Mouse (Mus musculus) midbrain, embryonic 11.5 days (tissue): ENCODE data around the gene Akt1. TPM values are rescaled to one million over a fixed set of nuclear protein-coding genes. Genes with fewer than 3 reads are reported as not detected.

Experiments
- ATAC-seq: fragments of 200-750 bp; cut with Nextera tagmentation; 2 replicates; pipeline ENCODE4 v1.8.0; 2017; ENCODE audit warnings: moderate TSS enrichment, moderate library complexity; ENCODE audit not compliant: low FRiP score
- DNase-seq: peaks from one replicate; pipeline ENCODE4 v3.0.0; 2015; ENCODE audit warnings: low spot score; ENCODE audit errors: missing footprints
- H3K27ac ChIP-seq: fragments of 300-500 bp; sonication (generic); 2 replicates; pipeline ENCODE4 v1.5.1; 2014; ENCODE audit warnings: low read depth, low read length
- H3K27me3 ChIP-seq: fragments of 300-500 bp; sonication (generic); 2 replicates; pipeline ENCODE4 v1.6.1; 2014; ENCODE audit warnings: mild to moderate bottlenecking, low read length, moderate library complexity, mixed read lengths; ENCODE audit not compliant: control insufficient read depth, insufficient read depth
- H3K36me3 ChIP-seq: fragments of 300-500 bp; sonication (generic); 2 replicates; pipeline ENCODE4 v1.6.1; 2014; ENCODE audit warnings: mild to moderate bottlenecking, low read length, moderate library complexity, mixed read lengths; ENCODE audit not compliant: control insufficient read depth, insufficient read depth
- H3K4me1 ChIP-seq: fragments of 300-500 bp; sonication (generic); 2 replicates; pipeline ENCODE4 v1.6.1; 2014; ENCODE audit warnings: low read length; ENCODE audit not compliant: control insufficient read depth, insufficient read depth
- H3K4me2 ChIP-seq: fragments of 300-500 bp; sonication (generic); 2 replicates; pipeline ENCODE4 v1.6.1; 2014; ENCODE audit warnings: mild to moderate bottlenecking, moderate library complexity
- H3K4me3 ChIP-seq: fragments of 300-500 bp; sonication (generic); 2 replicates; pipeline ENCODE4 v1.5.1; 2014; ENCODE audit warnings: low read depth, low read length
- H3K9ac ChIP-seq: fragments of 300-500 bp; sonication (generic); 2 replicates; pipeline ENCODE4 v1.6.1; 2014; ENCODE audit warnings: low read length
- H3K9me3 ChIP-seq: fragments of 300-500 bp; sonication (generic); 2 replicates; pipeline ENCODE4 v1.6.1; 2016; ENCODE audit warnings: low read length; ENCODE audit not compliant: control insufficient read depth
- WGBS: fragments of 180-500 bp; shearing (Covaris S2); extraction: QIAGEN DNeasy Blood & Tissue Kit; methylation state at CpG from one replicate; pipeline ENCODE4 v1.1.7; 2014; 5-methylcytosine and 5-hydroxymethylcytosine counted together
- polyA plus RNA-seq: library from polyadenylated mRNA; unstranded; fragments of >200 nt; fragmentation: Nextera tagmentation; extraction: Ambion mirVana; gene quantifications from 2 replicates; pipeline ENCODE4 v1.2.1, GENCODE M21; 2014

The Akt1 gene
- polyA plus RNA-seq, 1 experiment from 2014 or later = 82.6 TPM

DNA sequence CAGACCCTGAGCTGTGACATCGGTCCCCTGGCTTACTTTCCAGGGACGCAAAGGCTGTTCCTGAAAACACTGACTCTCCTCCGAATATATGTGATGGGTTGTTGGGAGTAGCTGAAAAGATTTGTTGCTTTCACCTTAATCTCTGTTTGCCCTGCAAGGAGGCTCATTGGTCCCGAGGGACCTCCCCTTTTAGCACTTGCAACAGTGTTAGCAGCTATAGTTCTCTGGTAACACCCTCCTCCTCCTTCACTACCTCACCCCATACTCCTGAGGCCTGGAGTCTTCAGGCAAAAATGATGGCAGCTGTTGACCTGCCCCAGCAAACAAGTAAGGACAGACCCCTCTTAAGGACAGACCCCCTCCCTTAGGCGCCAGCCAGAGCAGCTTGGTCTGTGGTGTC lies 44.3 kb upstream of the Akt1 start:
- peaks cover 30% of the 10 kb centered on the region for H3K27me3 ChIP-seq
- H3K4me1 ChIP-seq = peaks cover 9% of the 10 kb centered on the region
- H3K4me3 ChIP-seq = no peak overlapping the region
- WGBS = 66% methylated on average over 5 of the region's 5 CpGs
- H3K9me3 ChIP-seq = no peaks in the 10 kb centered on the region
- H3K36me3 ChIP-seq = no peaks in the 10 kb centered on the region
- ATAC-seq (no peak), DNase-seq (no peak)
- no peak overlapping the region for H3K27ac ChIP-seq
- H3K9ac ChIP-seq = no peak overlapping the region
- H3K4me2 ChIP-seq = no peak overlapping the region

DNA sequence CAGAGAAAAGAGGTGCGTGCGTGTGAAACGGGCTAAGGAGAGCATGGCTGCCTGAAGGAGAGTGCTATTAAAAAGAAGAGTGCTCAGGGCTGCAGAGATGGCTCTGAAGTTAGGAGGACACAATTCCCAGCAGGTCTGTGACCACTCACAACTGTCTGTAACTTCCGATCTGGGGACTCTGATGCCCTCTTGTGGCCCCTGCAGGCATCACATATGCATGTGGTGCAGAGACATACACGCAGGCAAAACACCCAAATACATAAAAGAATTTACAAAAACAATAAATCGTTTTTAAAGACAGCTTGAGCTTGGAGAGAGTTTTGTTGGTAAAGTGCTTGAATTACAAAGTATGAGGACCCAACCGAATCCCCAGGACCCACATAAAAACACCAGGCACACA lies 42.5 kb upstream of the Akt1 start:
- no peak overlapping the region for H3K9ac ChIP-seq
- no peaks in the 10 kb centered on the region for H3K9me3 ChIP-seq
- H3K27ac ChIP-seq = no peak overlapping the region
- ATAC-seq = no peak
- DNase-seq = peak; percentile 91
- 25% methylated on average over 7 of the region's 7 CpGs for WGBS
- peaks cover 3% of the 10 kb centered on the region; the same call in 1 of the 2 replicates for H3K4me1 ChIP-seq
- H3K36me3 ChIP-seq = no peaks in the 10 kb centered on the region
- peaks cover 18% of the 10 kb centered on the region for H3K27me3 ChIP-seq
- no peak overlapping the region for H3K4me2 ChIP-seq
- no peak overlapping the region for H3K4me3 ChIP-seq

DNA sequence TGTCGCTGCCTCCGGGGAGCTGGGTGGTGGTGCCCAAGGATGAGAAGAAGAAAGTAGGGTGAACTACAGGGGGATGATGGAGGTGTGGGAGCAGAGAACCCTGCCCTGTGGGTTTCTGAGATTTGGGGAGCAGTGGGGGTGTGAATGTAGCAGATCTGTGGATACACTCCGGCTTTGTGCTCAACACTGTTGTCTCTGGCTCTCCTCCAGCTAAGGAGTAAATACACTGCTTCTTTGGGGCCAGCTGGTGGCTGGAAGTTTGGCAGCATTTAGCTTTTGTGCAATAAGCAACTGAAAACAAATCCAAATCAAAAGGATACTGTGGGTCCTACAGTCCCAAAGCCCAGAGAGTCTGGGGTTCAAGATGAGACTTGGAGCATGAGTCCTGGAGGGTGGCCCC lies 39.3 kb upstream of the Akt1 start:
- Histone ChIP-seq H3K9ac (no peak overlapping the region), H3K27ac (no peak overlapping the region), H3K4me2 (no peak overlapping the region), H3K4me1 (no peaks in the 10 kb centered on the region), H3K27me3 (no peaks in the 10 kb centered on the region), H3K4me3 (no peak overlapping the region), H3K9me3 (no peaks in the 10 kb centered on the region), H3K36me3 (no peaks in the 10 kb centered on the region)
- 77% methylated on average over 3 of the region's 3 CpGs for WGBS
- ATAC-seq (no peak), DNase-seq (no peak)

DNA sequence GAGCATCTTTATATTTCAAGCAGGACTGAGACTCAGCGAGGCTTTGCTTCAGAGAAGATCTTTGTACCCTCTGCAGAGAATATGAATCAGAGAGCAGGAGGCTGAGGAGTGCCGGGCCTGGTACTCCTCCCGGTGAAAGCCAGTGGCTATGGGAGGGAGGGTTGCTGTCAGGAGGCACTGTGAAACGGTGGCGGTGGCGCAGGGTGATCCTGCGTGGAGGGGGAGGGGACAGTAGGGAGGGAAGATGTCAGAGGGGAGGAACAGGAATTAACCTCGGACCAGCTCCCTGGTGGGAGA lies 32.8 kb upstream of the Akt1 start:
- Histone ChIP-seq H3K27ac (no peak overlapping the region), H3K36me3 (no peaks in the 10 kb centered on the region), H3K4me1 (peaks cover 3% of the 10 kb centered on the region; the same call in 1 of the 2 replicates), H3K4me3 (no peak overlapping the region), H3K27me3 (peaks cover 6% of the 10 kb centered on the region), H3K4me2 (no peak overlapping the region), H3K9me3 (no peaks in the 10 kb centered on the region), H3K9ac (no peak overlapping the region)
- ATAC-seq = peak; percentile 20; the same call in 1 of the 2 replicates
- WGBS = 30% methylated on average over 8 of the region's 8 CpGs
- no peak for DNase-seq

DNA sequence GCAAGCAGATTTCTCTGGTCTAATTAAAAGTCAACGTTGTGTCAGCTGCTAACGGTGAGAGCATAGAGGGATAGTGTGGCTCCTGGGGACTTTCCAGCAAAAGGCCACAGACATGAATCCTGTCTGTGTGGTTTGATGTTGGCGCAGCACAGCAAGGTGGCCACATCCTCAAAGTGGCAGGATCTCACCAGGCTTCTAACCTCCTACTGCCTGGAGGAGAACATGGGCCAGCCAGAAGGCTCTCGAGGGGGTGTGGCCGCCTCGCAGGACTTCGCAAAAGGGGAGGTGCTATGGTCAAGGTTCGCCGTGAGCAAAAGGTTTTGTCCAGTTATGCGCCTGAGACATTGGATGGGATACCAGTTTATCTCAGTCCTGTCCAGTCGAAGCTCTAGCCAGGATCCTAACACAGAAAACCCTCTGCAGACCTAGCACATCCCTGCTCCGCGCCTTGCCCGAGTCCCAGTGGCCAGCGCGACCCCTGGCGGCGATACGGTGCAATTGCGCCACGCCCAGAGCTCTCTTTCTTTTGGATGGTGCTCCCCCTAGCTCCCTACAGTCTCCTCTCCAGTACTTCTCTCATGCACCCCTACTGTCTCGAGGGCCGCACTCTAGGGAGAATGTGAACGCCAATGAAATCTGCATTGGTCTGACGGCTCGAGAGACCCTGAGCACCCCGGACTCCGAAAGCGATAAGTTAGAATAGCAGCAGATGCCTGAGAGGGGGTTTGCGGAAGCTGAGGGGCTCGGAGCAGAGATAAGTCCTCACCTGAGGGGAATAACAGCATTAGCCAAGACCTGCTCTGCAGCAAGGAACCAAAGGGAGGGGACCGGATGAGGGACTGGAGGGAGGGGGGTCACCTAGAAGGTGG lies 32.3 kb upstream of the Akt1 start:
- ATAC-seq (peak; percentile 83), DNase-seq (peak; percentile 99)
- no peaks in the 10 kb centered on the region for H3K36me3 ChIP-seq
- no peak overlapping the region for H3K9ac ChIP-seq
- 13% methylated on average over 32 of the region's 32 CpGs for WGBS
- peaks cover 3% of the 10 kb centered on the region; the same call in 1 of the 2 replicates for H3K4me1 ChIP-seq
- peak overlapping the region; percentile 24; the same call in 1 of the 2 replicates for H3K4me2 ChIP-seq
- H3K27ac ChIP-seq = no peak overlapping the region
- peaks cover 6% of the 10 kb centered on the region for H3K27me3 ChIP-seq
- H3K9me3 ChIP-seq = no peaks in the 10 kb centered on the region
- no peak overlapping the region for H3K4me3 ChIP-seq

DNA sequence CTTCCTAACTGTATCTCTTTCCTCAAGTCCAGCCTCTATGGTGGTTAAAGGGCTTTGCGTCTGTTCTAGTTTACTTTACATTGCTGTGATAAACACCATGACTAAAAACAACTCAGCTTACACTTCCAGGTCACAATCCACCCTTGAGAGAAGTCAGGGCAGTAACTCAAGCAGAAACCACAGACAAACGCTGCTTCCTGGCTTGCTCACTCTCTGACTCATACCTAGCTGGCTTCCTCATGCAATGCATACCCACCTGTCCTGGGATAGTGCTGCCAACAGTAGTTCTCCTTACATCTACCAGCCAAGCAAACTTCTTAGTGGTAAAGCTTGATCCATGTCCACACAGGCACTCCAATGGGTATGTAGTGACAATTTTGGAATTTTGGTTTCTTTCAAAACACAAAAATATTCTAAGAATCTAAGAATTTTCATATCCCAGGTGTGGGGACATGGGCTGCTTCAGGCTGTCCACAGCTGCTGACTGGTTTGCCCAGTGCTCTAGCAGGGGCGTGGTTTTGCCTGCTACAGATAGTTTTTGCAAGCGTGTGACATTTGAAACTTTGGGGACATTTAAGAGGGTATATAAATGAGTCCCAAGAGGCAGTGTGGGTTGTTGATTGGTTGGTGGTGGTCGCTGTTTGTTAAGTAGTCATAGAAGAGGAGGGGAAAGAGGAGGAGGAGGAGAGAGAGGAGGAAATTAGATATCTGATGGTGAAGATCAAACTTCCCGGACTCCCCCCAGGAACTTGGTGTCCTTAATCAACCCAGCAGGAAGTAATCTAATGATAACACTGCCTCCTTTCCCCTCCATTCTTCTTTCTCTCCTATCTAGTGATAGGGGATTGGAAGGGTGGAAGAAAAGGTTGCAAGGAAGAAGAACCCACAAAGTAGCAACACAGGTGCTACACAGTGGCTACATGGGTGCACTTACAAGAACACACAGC lies 28.0 kb upstream of the Akt1 start:
- no peak overlapping the region for H3K9ac ChIP-seq
- H3K4me3 ChIP-seq = no peak overlapping the region
- WGBS = 72% methylated on average over 6 of the region's 6 CpGs
- DNase-seq (no peak), ATAC-seq (no peak)
- H3K4me1 ChIP-seq = peaks cover 6% of the 10 kb centered on the region; the same call in 1 of the 2 replicates
- no peaks in the 10 kb centered on the region for H3K36me3 ChIP-seq
- no peak overlapping the region for H3K4me2 ChIP-seq
- H3K9me3 ChIP-seq = no peaks in the 10 kb centered on the region
- peaks cover 2% of the 10 kb centered on the region for H3K27me3 ChIP-seq
- no peak overlapping the region for H3K27ac ChIP-seq

DNA sequence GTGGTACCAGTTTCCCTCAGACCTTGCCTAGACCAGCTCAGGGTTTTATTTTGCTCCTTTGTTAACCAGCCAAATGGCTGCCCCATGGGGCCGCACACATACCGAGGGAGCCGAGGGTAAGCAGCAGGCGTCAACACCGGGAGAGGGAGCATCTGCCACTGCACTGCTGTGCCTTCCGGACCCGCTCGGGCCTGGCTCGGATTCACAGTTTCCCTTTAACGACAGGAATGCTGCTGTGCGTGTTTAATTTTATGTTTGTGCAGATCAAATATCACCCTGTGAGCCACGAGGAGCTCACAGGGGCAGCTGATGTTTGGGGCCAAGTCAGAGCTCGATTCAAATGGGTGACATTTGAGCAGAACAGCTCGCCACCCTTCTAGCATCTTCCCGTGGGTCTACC lies 25.8 kb upstream of the Akt1 start:
- DNase-seq = no peak
- Histone ChIP-seq H3K27me3 (no peaks in the 10 kb centered on the region), H3K36me3 (no peaks in the 10 kb centered on the region), H3K27ac (no peak overlapping the region), H3K4me2 (no peak overlapping the region), H3K4me1 (peaks cover 3% of the 10 kb centered on the region; the same call in 1 of the 2 replicates), H3K9me3 (no peaks in the 10 kb centered on the region), H3K9ac (peak overlapping the region; percentile 10; the same call in 1 of the 2 replicates), H3K4me3 (no peak overlapping the region)
- ATAC-seq = peak; percentile 42; the same call in 1 of the 2 replicates
- 21% methylated on average over 15 of the region's 15 CpGs for WGBS

DNA sequence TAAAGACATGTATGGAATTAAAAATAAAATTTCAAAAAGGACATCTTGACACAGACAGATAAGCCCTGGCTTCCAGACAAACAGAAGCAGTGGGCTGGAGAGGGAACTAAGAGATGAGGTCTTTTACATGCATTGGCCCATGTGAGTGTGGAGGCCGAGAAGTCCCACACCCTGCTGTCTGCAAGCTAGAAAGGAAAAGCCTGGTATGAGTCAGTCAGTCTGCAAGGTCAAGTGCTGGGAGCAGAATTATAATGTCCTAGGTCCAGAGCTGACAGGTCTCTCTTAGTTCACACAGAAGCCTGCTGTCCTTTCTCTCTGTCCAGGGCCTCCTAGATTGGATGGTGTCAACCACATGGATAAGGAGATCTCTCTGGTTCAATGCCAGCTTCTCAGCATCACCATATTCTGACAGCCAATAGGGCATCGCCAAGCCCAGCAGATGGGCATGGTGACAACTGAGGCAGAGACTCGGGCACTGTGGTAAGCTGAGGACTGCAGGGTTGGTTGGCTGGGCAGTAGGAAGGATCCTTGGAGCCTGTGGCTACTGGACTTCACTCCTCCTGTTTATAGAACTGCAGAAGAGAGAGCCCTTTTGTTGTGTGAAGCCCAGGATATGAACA lies 22.2 kb upstream of the Akt1 start:
- DNase-seq (no peak), ATAC-seq (no peak)
- 85% methylated on average over 3 of the region's 3 CpGs for WGBS

More for the DNA sequence above, 22.2 kb upstream of the Akt1 start:
- Histone ChIP-seq H3K9me3 (no peaks in the 10 kb centered on the region), H3K9ac (no peak overlapping the region), H3K4me1 (peaks cover 15% of the 10 kb centered on the region), H3K4me3 (no peak overlapping the region), H3K27me3 (no peaks in the 10 kb centered on the region), H3K27ac (no peak overlapping the region), H3K4me2 (no peak overlapping the region), H3K36me3 (no peaks in the 10 kb centered on the region)
